Mouse (Mus musculus) stomach, postnatal 0 days (tissue): ENCODE data around the gene Pik3r3. TPM values are rescaled to one million over a fixed set of nuclear protein-coding genes. Genes with fewer than 3 reads are reported as not detected.

Source experiments
- ATAC-seq: fragments of 200-750 bp; cut with Nextera tagmentation; 2 replicates; pipeline ENCODE4 v1.8.0; 2017; ENCODE audit not compliant: low FRiP score, low TSS enrichment
- DNase-seq: peaks from one replicate; pipeline ENCODE4 v3.0.0-alpha.2; 2016; ENCODE audit warnings: low spot score
- H3K27ac ChIP-seq: fragments of 300-500 bp; sonication (generic); replicated peaks from 2 replicates; pipeline ENCODE4 v1.5.1; 2014; ENCODE audit warnings: mild to moderate bottlenecking, control low read depth
- H3K27me3 ChIP-seq: fragments of 300-500 bp; sonication (generic); 2 replicates; pipeline ENCODE4 v1.6.1; 2014; ENCODE audit warnings: low read length; ENCODE audit not compliant: control insufficient read depth, insufficient read depth
- H3K36me3 ChIP-seq: fragments of 300-500 bp; sonication (generic); 2 replicates; pipeline ENCODE4 v1.6.1; 2014; ENCODE audit warnings: low read length, mixed read lengths; ENCODE audit not compliant: control insufficient read depth, insufficient read depth
- H3K4me1 ChIP-seq: fragments of 300-500 bp; sonication (generic); replicated peaks from 2 replicates; pipeline ENCODE4 v1.6.1; 2014; ENCODE audit warnings: antibody characterized with exemption; ENCODE audit not compliant: control insufficient read depth, insufficient read depth
- H3K4me2 ChIP-seq: fragments of 300-500 bp; sonication (generic); replicated peaks from 2 replicates; pipeline ENCODE4 v1.6.1; 2014; ENCODE audit warnings: low read depth, mild to moderate bottlenecking, control low read depth, moderate library complexity
- H3K4me3 ChIP-seq: fragments of 300-500 bp; sonication (generic); 2 replicates; pipeline ENCODE4 v1.5.1; 2014; ENCODE audit warnings: low read depth, low read length, control low read depth
- H3K9ac ChIP-seq: fragments of 300-500 bp; sonication (generic); 2 replicates; pipeline ENCODE4 v1.6.1; 2014; ENCODE audit warnings: mild to moderate bottlenecking, low read length, control low read depth, mixed read lengths
- H3K9me3 ChIP-seq: fragments of 300-500 bp; sonication (generic); 2 replicates; pipeline ENCODE4 v1.6.1; 2016; ENCODE audit warnings: low read length; ENCODE audit not compliant: control insufficient read depth
- CTCF ChIP-seq: IDR thresholded peaks from 2 replicates; pipeline ENCODE4 v1.5.1; 2016; ENCODE audit warnings: antibody characterized with exemption, low read depth, mild to moderate bottlenecking, moderate library complexity
- EP300 ChIP-seq: optimal IDR thresholded peaks from 2 replicates; pipeline ENCODE3; 2016; ENCODE audit warnings: antibody characterized with exemption
- WGBS: fragments of 180-500 bp; shearing (Covaris S2); extraction: QIAGEN DNeasy Blood & Tissue Kit; methylation state at CpG from one replicate; pipeline ENCODE4 v1.1.7; 2014; 5-methylcytosine and 5-hydroxymethylcytosine counted together
- polyA plus RNA-seq: library from polyadenylated mRNA; unstranded; fragments of >200 nt; fragmentation: Nextera tagmentation; extraction: Ambion mirVana; gene quantifications from 2 replicates; pipeline ENCODE4 v1.2.1, GENCODE M21; 2015

Pik3r3 gene
- polyA plus RNA-seq, result 6.4 and 6.8 TPM in 2 replicates

DNA sequence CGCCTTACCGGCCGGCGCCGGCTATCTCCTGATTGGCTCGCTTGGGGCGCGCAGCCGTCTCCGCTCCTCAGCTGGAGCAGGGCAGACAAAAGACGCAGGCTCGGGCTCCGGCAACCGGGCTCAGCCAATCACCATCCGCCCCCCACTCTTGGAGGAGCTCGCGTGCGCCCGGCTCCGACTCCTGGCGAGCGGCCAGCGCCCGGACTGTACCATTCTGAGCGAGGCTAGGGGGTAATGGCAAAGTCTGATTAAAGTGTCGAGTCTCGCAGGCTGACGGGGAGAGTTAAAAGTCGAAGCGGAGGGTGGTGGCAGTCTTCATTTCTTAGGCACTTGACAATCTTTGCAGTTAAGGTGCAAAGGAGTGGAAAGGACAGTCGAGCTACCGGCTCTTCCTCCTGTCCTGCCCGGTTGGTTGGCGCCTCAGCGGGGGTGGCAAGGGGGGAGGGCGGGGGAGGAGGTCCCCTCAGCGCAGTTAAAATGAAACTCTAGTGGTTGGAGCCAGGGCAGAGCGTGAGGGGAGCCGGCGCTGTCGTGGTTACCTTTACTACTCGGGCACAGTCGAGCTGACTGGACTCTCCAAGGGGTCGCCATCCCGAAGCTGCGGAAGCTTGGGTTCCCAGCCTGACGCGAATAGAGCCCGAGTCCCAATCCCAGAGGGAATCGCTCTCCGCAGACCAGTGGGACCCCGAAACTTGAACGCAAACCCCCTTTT, at the start of gene Pik3r3:
Gene Pik3r3 (plus strand): TSS at position 479 of the 712 bp plus-strand sequence.
- Histone ChIP-seq H3K27me3 (no peaks in the 10 kb centered on the region), H3K36me3 (no peaks in the 10 kb centered on the region), H3K4me3 (peak within 1 kb of the TSS; percentile 78), H3K9ac (peak within 1 kb of the TSS; percentile 81), H3K4me1 (no peaks in the 10 kb centered on the region), H3K27ac (peak within 1 kb of the TSS; percentile 96), H3K9me3 (no peaks in the 10 kb centered on the region), H3K4me2 (peak within 1 kb of the TSS; percentile 56)
- DNase-seq (peak; percentile 98), ATAC-seq (peak; percentile 100)
- under 1% methylated on average over 49 of the region's 53 CpGs for WGBS
- TF ChIP-seq EP300 (peak; percentile 20), CTCF (0 out of 2 replicates have a peak, but pooled peaks have one; percentile 1)

- no peak for DNase-seq
- Histone ChIP-seq H3K27me3 (no peaks in the 10 kb centered on the region), H3K4me2 (no peak within 1 kb of the TSS), H3K4me3 (no peak within 1 kb of the TSS), H3K9me3 (no peaks in the 10 kb centered on the region), H3K9ac (no peak within 1 kb of the TSS), H3K4me1 (peaks cover 15% of the 10 kb centered on the region), H3K27ac (peak within 1 kb of the TSS; percentile 41; the same call in 1 of the 2 replicates), H3K36me3 (no peaks in the 10 kb centered on the region)
- ATAC-seq, result no peak
- WGBS, result 79% methylated on average over 6 of the region's 6 CpGs
- no peak for TF ChIP-seq CTCF
- no peak for TF ChIP-seq EP300
These were observed 48.3 kb upstream of the Pik3r3 start, which contains the start of the genes 1700042G07Rik and Gm49337 for GRCm38 (mm10) chr4:116173072-116173471. 1700042G07Rik (plus strand) TSS chr4:116173372. Gm49337 (plus strand) TSS chr4:116173384.

GRCm38 (mm10) chr4:116173752-116174151, 47.7 kb upstream of the Pik3r3 start:
- H3K9ac ChIP-seq, result no peak overlapping the region
- TF ChIP-seq CTCF, result no peak
- TF ChIP-seq EP300, result no peak
- ATAC-seq, result no peak
- WGBS, result 85% methylated on average over 4 of the region's 4 CpGs
- no peaks in the 10 kb centered on the region for H3K9me3 ChIP-seq
- H3K27ac ChIP-seq, result no peak overlapping the region
- DNase-seq, result no peak
- no peaks in the 10 kb centered on the region for H3K27me3 ChIP-seq
- no peaks in the 10 kb centered on the region for H3K36me3 ChIP-seq
- H3K4me2 ChIP-seq, result no peak overlapping the region
- peaks cover 15% of the 10 kb centered on the region for H3K4me1 ChIP-seq
- no peak overlapping the region for H3K4me3 ChIP-seq

DNA sequence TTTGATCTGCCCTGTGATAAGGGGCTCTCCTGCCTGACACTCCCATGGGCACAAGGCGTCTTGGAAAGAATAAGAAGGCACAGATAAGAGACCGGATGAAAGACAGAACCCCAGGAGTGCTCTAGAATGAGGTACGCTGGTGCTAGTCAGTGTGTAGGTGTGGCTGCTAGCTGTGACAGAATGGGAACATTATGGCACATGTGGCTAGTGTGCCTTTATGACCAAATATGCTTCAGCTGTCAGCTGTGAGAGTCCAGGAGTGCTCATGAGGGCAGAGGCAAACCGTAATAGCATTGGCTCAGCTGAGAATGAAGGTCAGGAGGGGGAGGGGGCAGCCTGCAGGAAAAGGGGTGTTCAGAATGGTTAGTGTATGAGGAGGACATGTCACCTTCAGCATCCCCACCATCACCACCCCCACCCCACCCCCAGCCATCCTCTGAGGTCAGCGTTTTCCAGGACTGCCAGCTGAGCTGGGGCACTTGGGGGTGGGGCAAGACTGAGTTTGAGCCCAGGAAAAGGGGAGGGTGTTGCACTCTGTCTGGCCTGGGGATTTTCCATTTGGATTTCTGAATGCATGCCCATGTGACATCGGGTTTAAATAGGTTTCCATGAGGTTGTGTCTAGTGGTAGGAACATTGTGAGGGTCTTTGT, 46.8 kb upstream of the Pik3r3 start:
- Histone ChIP-seq H3K4me3 (no peak overlapping the region), H3K4me2 (no peak overlapping the region), H3K36me3 (no peaks in the 10 kb centered on the region), H3K27me3 (no peaks in the 10 kb centered on the region), H3K27ac (peak overlapping the region; percentile 85), H3K4me1 (peaks cover 15% of the 10 kb centered on the region), H3K9me3 (no peaks in the 10 kb centered on the region), H3K9ac (no peak overlapping the region)
- WGBS, result 42% methylated on average over 6 of the region's 6 CpGs
- ATAC-seq (0 out of 2 replicates have a peak, but pooled peaks have one; percentile 9), DNase-seq (peak; percentile 64)
- TF ChIP-seq EP300 (no peak), CTCF (no peak)

- no peak for DNase-seq
- no peak for ATAC-seq
- H3K9ac ChIP-seq, result no peak overlapping the region
- no peak overlapping the region for H3K4me3 ChIP-seq
- H3K4me2 ChIP-seq, result no peak overlapping the region
- H3K36me3 ChIP-seq, result no peaks in the 10 kb centered on the region
- TF ChIP-seq CTCF (no peak), EP300 (no peak)
- peaks cover 15% of the 10 kb centered on the region for H3K4me1 ChIP-seq
- no peaks in the 10 kb centered on the region for H3K27me3 ChIP-seq
- no peaks in the 10 kb centered on the region for H3K9me3 ChIP-seq
- peak overlapping the region; percentile 85 for H3K27ac ChIP-seq
These were observed 46.3 kb upstream of the Pik3r3 start for GRCm38 (mm10) chr4:116175136-116175535.
